Mouse (Mus musculus) embryonic fibroblast, embryonic 13.5 days (primary cell): ENCODE measurements around the gene Astn2.

ENCODE experiments used
- CTCF ChIP-seq: IDR thresholded peaks from 2 replicates; pipeline ENCODE4 v1.5.1; 2011; ENCODE audit warnings: mild to moderate bottlenecking, control low read depth, low read length, moderate library complexity, borderline replicate concordance; ENCODE audit not compliant: insufficient read depth
- POLR2A ChIP-seq: IDR thresholded peaks from 2 replicates; pipeline ENCODE4 v1.6.1; 2011; ENCODE audit warnings: low read depth, mild to moderate bottlenecking, control low read depth, low read length, moderate library complexity

GRCm38 (mm10) chr4:66189636-66190035 lies 214.8 kb downstream of the Astn2 start:
- TF ChIP-seq CTCF (no peak), POLR2A (no peak)
